Mouse (Mus musculus) neural tube, embryonic 15.5 days (tissue): Measurements from ENCODE around the gene Ctsf. TPM values are rescaled to one million over a fixed set of nuclear protein-coding genes. Genes with fewer than 3 reads are reported as not detected.

Experiments used
- ATAC-seq: fragments of 200-750 bp; cut with Nextera tagmentation; 2 replicates; pipeline ENCODE4 v1.8.0; 2017; ENCODE audit warnings: mild to moderate bottlenecking, moderate TSS enrichment, moderate library complexity; ENCODE audit not compliant: low FRiP score
- H3K27ac ChIP-seq: fragments of 300-500 bp; sonication (generic); replicated peaks from 2 replicates; pipeline ENCODE4 v1.5.1; 2015; ENCODE audit warnings: mild to moderate bottlenecking, inconsistent platforms
- H3K27me3 ChIP-seq: fragments of 300-500 bp; sonication (generic); replicated peaks from 2 replicates; pipeline ENCODE4 v1.6.1; 2015; ENCODE audit warnings: inconsistent platforms
- H3K36me3 ChIP-seq: fragments of 300-500 bp; sonication (generic); 2 replicates; pipeline ENCODE4 v1.6.1; 2015; ENCODE audit warnings: inconsistent platforms
- H3K4me1 ChIP-seq: fragments of 300-500 bp; sonication (generic); 2 replicates; pipeline ENCODE4 v1.6.1; 2015; ENCODE audit warnings: inconsistent platforms
- H3K4me2 ChIP-seq: fragments of 300-500 bp; sonication (generic); 2 replicates; pipeline ENCODE4 v1.6.1; 2015; ENCODE audit warnings: inconsistent platforms, mild to moderate bottlenecking, moderate library complexity
- H3K4me3 ChIP-seq: fragments of 300-500 bp; sonication (generic); replicated peaks from 2 replicates; pipeline ENCODE4 v1.5.1; 2015; ENCODE audit warnings: mild to moderate bottlenecking, inconsistent platforms
- H3K9ac ChIP-seq: fragments of 300-500 bp; sonication (generic); replicated peaks from 2 replicates; pipeline ENCODE4 v1.6.1; 2015; ENCODE audit warnings: mild to moderate bottlenecking, inconsistent platforms
- H3K9me3 ChIP-seq: fragments of 300-500 bp; sonication (generic); replicated peaks from 2 replicates; pipeline ENCODE4 v1.6.1; 2016; ENCODE audit warnings: inconsistent platforms
- WGBS: fragments of 180-500 bp; shearing (Covaris S2); methylation state at CpG from one replicate; pipeline ENCODE4 v1.1.7; 2015; ENCODE audit warnings: mixed read lengths; 5-methylcytosine and 5-hydroxymethylcytosine counted together
- polyA plus RNA-seq: library from polyadenylated mRNA; unstranded; fragments of >200 nt; fragmentation: Nextera tagmentation; extraction: Ambion mirVana; gene quantifications from 2 replicates; pipeline ENCODE4 v1.2.1, GENCODE M21; 2015

The Ctsf gene
- polyA plus RNA-seq, 1 experiment from 2014 or later = 86.5 TPM

DNA sequence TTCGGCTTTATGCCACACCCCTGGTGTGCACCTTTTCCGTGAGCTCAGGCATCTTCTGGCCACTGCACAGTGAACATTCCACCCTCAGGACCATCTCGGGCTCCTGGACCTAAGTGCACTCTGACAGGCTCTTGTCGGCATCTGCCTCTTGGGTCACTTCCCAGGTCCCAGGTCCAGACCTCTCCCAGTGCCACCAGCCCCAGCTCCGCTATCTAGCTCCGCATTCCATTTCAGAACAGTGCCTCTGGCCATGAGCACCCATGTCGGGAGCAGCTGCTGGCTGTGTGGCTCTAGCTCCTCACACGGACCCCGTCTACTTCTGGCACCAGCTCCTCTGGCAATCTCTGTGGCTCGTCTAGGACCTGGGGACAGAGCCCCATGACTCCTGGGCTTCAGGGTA is 34.9 kb downstream of the Ctsf start:
- 87% methylated on average over 10 of the region's 10 CpGs for WGBS
- ATAC-seq = no peak

GRCm38 (mm10) chr19:4891798-4892197 is 36.9 kb downstream of the Ctsf start:
- no peaks in the 10 kb centered on the region for H3K9me3 ChIP-seq
- H3K27ac ChIP-seq = no peak overlapping the region
- peaks cover 45% of the 10 kb centered on the region for H3K36me3 ChIP-seq
- H3K4me2 ChIP-seq = no peak overlapping the region
- 78% methylated on average over 3 of the region's 3 CpGs for WGBS
- H3K4me3 ChIP-seq = no peak overlapping the region
- ATAC-seq = no peak
- no peaks in the 10 kb centered on the region for H3K4me1 ChIP-seq
- H3K9ac ChIP-seq = no peak overlapping the region
- no peaks in the 10 kb centered on the region for H3K27me3 ChIP-seq

More for the DNA sequence above, 34.9 kb downstream of the Ctsf start:
- Histone ChIP-seq H3K27ac (no peak overlapping the region), H3K4me1 (no peaks in the 10 kb centered on the region), H3K4me3 (no peak overlapping the region), H3K36me3 (peaks cover 39% of the 10 kb centered on the region), H3K27me3 (no peaks in the 10 kb centered on the region), H3K4me2 (no peak overlapping the region), H3K9me3 (no peaks in the 10 kb centered on the region), H3K9ac (no peak overlapping the region)

GRCm38 (mm10) chr19:4896780-4897520 is 42.0 kb downstream of the Ctsf start:
- ATAC-seq = no peak
- H3K27ac ChIP-seq = no peak overlapping the region
- H3K9ac ChIP-seq = no peak overlapping the region
- H3K4me1 ChIP-seq = no peaks in the 10 kb centered on the region
- H3K4me2 ChIP-seq = no peak overlapping the region
- H3K4me3 ChIP-seq = no peak overlapping the region
- no peaks in the 10 kb centered on the region for H3K27me3 ChIP-seq
- 57% methylated on average over 21 of the region's 21 CpGs for WGBS
- no peaks in the 10 kb centered on the region for H3K9me3 ChIP-seq
- peaks cover 49% of the 10 kb centered on the region for H3K36me3 ChIP-seq

- Histone ChIP-seq H3K9ac (no peak overlapping the region), H3K27ac (no peak overlapping the region), H3K27me3 (no peaks in the 10 kb centered on the region), H3K9me3 (no peaks in the 10 kb centered on the region), H3K4me3 (no peak overlapping the region), H3K4me2 (no peak overlapping the region), H3K4me1 (no peaks in the 10 kb centered on the region), H3K36me3 (peaks cover 45% of the 10 kb centered on the region)
- 81% methylated on average over 9 of the region's 9 CpGs for WGBS
- no peak for ATAC-seq
Observed at GRCm38 (mm10) chr19:4898972-4899371, 44.0 kb downstream of the Ctsf start.

- H3K36me3 ChIP-seq = peaks cover 45% of the 10 kb centered on the region
Observed at GRCm38 (mm10) chr19:4899888-4900287, 45.0 kb downstream of the Ctsf start.

DNA sequence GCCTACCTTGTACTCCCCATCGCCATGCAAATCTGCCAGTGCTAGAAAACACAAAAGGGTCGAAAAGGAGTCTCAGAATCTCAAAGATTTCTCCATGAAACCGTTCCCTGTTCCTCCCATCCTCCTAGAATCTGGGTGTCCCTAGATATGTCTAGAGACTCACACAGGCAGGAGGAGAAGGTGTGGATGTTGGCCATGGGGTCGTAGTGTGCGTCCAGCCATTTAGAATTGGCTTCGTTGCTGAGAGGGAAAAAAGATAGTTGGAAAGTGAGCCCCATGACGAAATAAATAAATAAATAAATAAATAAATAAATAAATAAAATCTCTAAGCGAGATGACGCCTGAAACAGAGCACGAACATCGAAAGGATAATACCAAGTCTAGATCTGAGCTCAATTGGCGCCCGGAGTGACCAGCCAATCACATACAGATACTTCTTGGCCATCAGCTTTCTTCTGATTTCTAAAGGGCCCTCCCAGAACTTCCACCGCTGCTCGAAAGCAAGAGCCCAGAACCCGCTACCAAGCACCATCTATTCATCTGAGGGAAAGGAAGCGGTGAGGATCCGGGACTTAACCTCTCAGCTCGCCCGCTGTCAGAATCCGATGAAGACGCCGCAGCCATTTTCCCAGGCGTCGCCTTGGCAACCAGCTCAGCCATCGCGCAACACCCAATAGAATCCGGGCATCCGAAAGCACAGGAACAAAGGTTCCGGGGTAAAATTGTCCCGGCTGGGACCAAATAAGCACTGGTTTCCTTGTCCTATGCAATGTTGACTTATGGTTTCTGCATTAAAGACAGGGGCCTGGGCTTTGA is 51.3 kb downstream of the Ctsf start, which contains the start of gene Bbs1:
Gene Bbs1, minus strand, starts transcription at position 650 of the 816 bp plus-strand sequence.
- Histone ChIP-seq H3K4me3 (peak within 1 kb of the TSS; percentile 83), H3K9me3 (no peaks in the 10 kb centered on the region), H3K27ac (peak within 1 kb of the TSS; percentile 88), H3K36me3 (peaks cover 46% of the 10 kb centered on the region), H3K4me1 (peaks cover 15% of the 10 kb centered on the region), H3K27me3 (no peaks in the 10 kb centered on the region), H3K4me2 (peak within 1 kb of the TSS; percentile 76), H3K9ac (peak within 1 kb of the TSS; percentile 76)
- peak; percentile 85 for ATAC-seq
- WGBS = 7% methylated on average over 31 of the region's 31 CpGs

More at GRCm38 (mm10) chr19:4899888-4900287, 45.0 kb downstream of the Ctsf start:
- Histone ChIP-seq H3K4me2 (no peak overlapping the region), H3K4me3 (no peak overlapping the region), H3K9me3 (no peaks in the 10 kb centered on the region), H3K27ac (no peak overlapping the region), H3K4me1 (peaks cover under 1% of the 10 kb centered on the region; the same call in 1 of the 2 replicates), H3K9ac (no peak overlapping the region), H3K27me3 (no peaks in the 10 kb centered on the region)
- ATAC-seq = no peak
- 90% methylated on average over 3 of the region's 3 CpGs for WGBS

GRCm38 (mm10) chr19:4908107-4908506 is 53.2 kb downstream of the Ctsf start:
- no peak for ATAC-seq
- 84% methylated on average over 4 of the region's 4 CpGs for WGBS
- H3K36me3 ChIP-seq = peaks cover 58% of the 10 kb centered on the region

DNA sequence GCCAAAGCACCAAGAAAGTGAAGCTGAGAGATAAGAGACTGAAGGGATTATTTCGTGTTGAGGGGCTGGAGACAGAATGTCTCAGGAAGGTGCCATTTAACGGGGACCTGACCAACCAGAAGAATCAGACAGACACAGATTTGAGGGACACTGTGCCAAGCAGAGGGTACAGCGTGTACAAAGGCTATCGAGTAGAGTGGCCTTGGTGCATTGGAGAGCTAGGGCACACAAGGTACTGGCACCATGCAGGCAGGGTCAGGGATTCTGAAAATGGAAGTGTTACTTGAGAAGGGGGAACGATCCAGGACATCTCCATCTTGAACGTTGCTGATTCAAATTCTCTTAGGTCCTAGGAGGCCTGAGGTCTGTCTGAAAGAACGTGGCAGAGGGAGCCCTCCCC is 54.4 kb downstream of the Ctsf start:
- H3K27ac ChIP-seq = no peak overlapping the region
- H3K27me3 ChIP-seq = no peaks in the 10 kb centered on the region
- no peak overlapping the region for H3K4me3 ChIP-seq
- WGBS = 93% methylated on average over 7 of the region's 7 CpGs
- H3K4me2 ChIP-seq = no peak overlapping the region
- peaks cover 67% of the 10 kb centered on the region for H3K36me3 ChIP-seq
- H3K9ac ChIP-seq = no peak overlapping the region
- H3K9me3 ChIP-seq = no peaks in the 10 kb centered on the region
- no peak for ATAC-seq
- H3K4me1 ChIP-seq = peaks cover 15% of the 10 kb centered on the region

More at GRCm38 (mm10) chr19:4908107-4908506, 53.2 kb downstream of the Ctsf start:
- Histone ChIP-seq H3K9ac (no peak overlapping the region), H3K4me2 (no peak overlapping the region), H3K27ac (no peak overlapping the region), H3K4me3 (no peak overlapping the region), H3K27me3 (no peaks in the 10 kb centered on the region), H3K4me1 (peaks cover 15% of the 10 kb centered on the region), H3K9me3 (no peaks in the 10 kb centered on the region)

Other genes with a start within 250 kb of the Ctsf start
- gene Lrfn4, start 239.5 kb upstream of the Ctsf start, polyA plus RNA-seq = 10.5 and 12.5 TPM in 2 replicates
- gene Rce1, start 229.5 kb upstream of the Ctsf start, polyA plus RNA-seq = 49.1 and 49.8 TPM in 2 replicates
- 7.2 and 7.7 TPM in 2 replicates for gene Gm960, start 156.5 kb upstream of the Ctsf start, polyA plus RNA-seq
- gene Sptbn2, start 144.0 kb upstream of the Ctsf start, polyA plus RNA-seq = 19.0 and 25.6 TPM in 2 replicates
- gene Rbm4b, start 98.6 kb upstream of the Ctsf start, polyA plus RNA-seq = 119 and 132 TPM in 2 replicates
- 67.2 and 76.2 TPM in 2 replicates for gene Rbm4, start 61.2 kb upstream of the Ctsf start, polyA plus RNA-seq
- 14.8 and 20.1 TPM in 2 replicates for gene Gm21992, start 43.5 kb upstream of the Ctsf start, polyA plus RNA-seq
- 55.0 and 65.1 TPM in 2 replicates for gene Rbm14, start 43.5 kb upstream of the Ctsf start, polyA plus RNA-seq
- gene Ccs, start 15.8 kb upstream of the Ctsf start, polyA plus RNA-seq = 42.4 and 47.9 TPM in 2 replicates
- gene Ccdc87, start 15.8 kb upstream of the Ctsf start, polyA plus RNA-seq = 0.37 and 0.52 TPM in 2 replicates
- 2.9 and 11.3 TPM in 2 replicates for gene Actn3, start 22.8 kb downstream of the Ctsf start, polyA plus RNA-seq
- 19.7 and 20.5 TPM in 2 replicates for gene Zdhhc24, start 23.5 kb downstream of the Ctsf start, polyA plus RNA-seq
- 5.8 and 8.4 TPM in 2 replicates for gene Bbs1, start 51.5 kb downstream of the Ctsf start, polyA plus RNA-seq
- 104 TPM in 2 replicates for gene Dpp3, start 73.2 kb downstream of the Ctsf start, polyA plus RNA-seq
- gene Peli3, start 88.0 kb downstream of the Ctsf start, polyA plus RNA-seq = 12.0 and 13.2 TPM in 2 replicates
- 97.3 and 105 TPM in 2 replicates for gene Mrpl11, start 107.0 kb downstream of the Ctsf start, polyA plus RNA-seq
- 0.36 and 0.42 TPM in 2 replicates for gene Npas4, start 135.2 kb downstream of the Ctsf start, polyA plus RNA-seq
- gene Slc29a2, start 168.7 kb downstream of the Ctsf start, polyA plus RNA-seq = 12.8 and 14.0 TPM in 2 replicates
- 103 and 113 TPM in 2 replicates for gene B4gat1, start 183.7 kb downstream of the Ctsf start, polyA plus RNA-seq
- 4.1 and 4.2 TPM in 2 replicates for gene AC124502.3, start 183.8 kb downstream of the Ctsf start, polyA plus RNA-seq
- gene Brms1, start 186.2 kb downstream of the Ctsf start, polyA plus RNA-seq = 21.6 and 32.6 TPM in 2 replicates
- gene Rin1, start 195.4 kb downstream of the Ctsf start, polyA plus RNA-seq = 0.89 and 1.0 TPM in 2 replicates
- gene Cd248, start 212.9 kb downstream of the Ctsf start, polyA plus RNA-seq = 19.9 and 27.4 TPM in 2 replicates
- 29.7 and 38.5 TPM in 2 replicates for gene Tmem151a, start 230.4 kb downstream of the Ctsf start, polyA plus RNA-seq
- gene Yif1a, start 233.4 kb downstream of the Ctsf start, polyA plus RNA-seq = 56.8 and 66.1 TPM in 2 replicates
- gene Cnih2, start 243.4 kb downstream of the Ctsf start, polyA plus RNA-seq = 294 and 369 TPM in 2 replicates